Mouse (Mus musculus) ovary, postnatal 10 days (tissue): ENCODE results near the gene Tmem38b.
A peak's percentile ranks its signal among the peaks of the same experiment; 100 is the strongest.
"Not testable (repeated sequence)": the region's sequence is repeated elsewhere in the genome, so short reads cannot be mapped to it uniquely, and the experiment has no call there.

Source experiments
- DNase-seq: peaks from one replicate; pipeline ENCODE4 v3.0.0; 2022; ENCODE audit warnings: low spot score

Gene Tmem38b

GRCm38 (mm10) chr4:53825821-53826605 lies at the start of gene Tmem38b:
Tmem38b (plus strand) TSS chr4:53826045.
- DNase-seq, result peak; percentile 46

- DNase-seq, result no peak
These were observed 44.4 kb upstream of the Tmem38b start for GRCm38 (mm10) chr4:53781396-53781795.

DNA sequence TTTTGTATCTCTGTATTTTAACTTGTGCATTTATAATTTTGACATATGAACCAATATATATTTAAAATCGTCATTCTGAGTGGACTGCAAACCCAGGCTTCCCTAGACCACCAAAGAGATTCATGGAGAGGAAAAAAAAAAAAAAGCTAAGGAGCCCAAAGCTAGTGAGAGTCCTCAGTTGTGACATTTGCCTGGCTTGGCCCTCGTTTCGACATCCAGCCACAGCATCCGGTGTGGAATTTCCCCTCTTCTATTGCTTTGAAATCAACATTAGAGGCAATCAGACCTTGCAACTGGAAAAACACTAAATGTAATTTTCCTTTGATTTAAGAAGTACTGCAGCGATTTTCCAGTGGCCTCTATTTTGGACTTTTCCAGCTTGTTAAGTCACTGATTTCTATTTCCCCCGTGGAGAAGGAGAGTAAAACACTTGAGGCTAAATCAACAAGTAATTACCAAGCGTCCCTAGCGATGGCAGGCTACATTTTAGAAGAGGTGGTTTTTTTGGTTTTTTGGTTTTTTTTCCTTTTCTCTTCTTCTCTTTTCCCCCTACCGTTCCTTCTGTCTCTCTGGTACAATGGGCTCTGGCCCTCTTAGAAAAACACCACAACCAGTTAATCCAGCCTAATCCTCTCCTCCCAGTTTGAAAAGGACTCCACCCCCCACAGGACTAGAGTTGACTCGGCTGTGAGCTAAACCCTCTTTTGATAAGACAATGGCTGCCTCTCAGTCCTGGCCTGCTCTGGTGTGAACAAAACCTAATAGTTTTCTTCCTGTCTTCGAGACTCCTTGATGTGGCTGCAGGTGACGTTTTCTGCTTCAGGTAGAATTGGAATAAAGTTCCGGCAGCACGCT lies 43.4 kb upstream of the Tmem38b start:
- no peak for DNase-seq

DNA sequence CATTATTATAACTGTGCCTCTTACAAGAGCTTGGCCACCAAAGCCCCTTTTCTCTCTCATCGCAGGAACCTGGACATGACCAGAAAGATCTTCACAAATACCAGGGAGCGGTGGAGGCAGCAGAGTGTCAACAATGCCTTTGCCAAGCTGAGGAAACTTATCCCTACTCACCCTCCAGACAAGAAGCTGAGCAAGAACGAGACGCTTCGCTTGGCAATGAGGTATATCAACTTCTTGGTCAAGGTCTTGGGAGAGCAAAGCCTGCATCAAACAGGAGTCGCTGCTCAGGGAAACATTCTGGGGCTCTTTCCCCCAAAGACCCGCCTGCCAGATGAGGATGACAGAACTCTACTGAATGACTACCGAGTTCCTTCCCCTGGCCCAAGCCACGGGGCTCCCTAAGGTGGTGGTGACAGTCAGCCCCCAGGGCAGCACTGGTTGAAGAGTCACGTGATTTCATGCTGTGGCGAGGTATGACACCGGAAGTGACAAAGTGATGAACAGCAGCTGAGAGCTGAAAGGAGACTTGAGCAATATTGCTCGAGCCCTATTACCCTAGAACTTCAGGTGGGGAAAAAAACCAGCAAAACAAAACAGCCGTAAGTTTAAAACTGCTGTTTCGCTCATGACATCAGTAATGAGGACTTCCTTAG lies 40.0 kb upstream of the Tmem38b start:
- DNase-seq, result no peak

DNA sequence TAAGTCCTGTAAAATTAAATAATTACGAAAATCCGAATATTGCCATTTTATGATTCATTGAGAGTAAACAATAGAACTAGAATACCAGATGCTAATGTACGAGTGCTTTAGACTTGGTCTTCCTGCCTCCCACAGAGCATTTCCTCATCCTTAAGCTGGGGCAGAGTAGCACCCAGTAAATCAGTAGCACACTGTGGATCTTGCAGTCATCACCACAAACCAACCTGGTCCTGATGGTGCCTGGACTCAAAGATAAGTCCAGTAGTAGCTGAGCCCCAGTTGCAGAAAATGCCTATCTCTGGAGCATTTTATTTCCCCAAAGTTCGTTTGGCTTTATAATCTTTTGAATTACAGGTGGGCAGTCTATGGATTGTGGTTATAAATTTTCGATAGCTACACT lies 39.0 kb upstream of the Tmem38b start:
- DNase-seq, result no peak

- DNase-seq, result no peak
These were observed 36.5 kb upstream of the Tmem38b start for GRCm38 (mm10) chr4:53789346-53789745.

DNA sequence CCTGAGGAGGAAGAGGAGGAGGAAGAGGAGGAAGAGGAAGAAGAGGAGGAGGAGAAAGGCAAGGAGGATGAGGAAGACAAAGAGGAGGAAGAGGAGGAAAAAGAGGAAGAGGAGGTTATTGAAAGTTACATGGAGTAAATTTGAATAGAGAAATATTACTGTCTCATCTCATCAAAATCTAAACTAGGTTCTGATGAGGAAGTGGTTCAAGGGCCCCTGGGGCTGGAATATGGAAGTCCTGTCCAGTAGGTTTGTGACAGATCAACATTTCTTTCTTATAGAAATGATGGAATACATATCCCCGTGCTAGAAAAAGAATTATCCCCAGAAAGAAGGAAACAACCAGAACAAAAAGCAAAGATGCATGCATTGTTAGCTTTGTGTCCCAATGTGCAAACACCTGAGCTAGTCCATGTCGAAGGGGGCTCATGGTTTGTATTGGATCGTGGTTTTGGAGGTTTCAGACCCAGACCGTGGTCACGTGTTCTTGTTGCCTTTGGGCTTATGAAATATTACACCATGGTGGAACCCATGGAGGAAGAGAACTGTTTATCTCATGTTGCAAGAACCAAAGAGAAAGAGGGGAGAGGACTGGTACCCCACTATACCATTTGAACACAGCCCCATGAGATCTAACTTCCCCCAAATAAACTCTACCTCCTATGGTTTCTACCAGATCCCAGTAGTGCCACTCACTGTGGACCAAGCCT lies 31.4 kb upstream of the Tmem38b start:
- DNase-seq, result no peak

DNA sequence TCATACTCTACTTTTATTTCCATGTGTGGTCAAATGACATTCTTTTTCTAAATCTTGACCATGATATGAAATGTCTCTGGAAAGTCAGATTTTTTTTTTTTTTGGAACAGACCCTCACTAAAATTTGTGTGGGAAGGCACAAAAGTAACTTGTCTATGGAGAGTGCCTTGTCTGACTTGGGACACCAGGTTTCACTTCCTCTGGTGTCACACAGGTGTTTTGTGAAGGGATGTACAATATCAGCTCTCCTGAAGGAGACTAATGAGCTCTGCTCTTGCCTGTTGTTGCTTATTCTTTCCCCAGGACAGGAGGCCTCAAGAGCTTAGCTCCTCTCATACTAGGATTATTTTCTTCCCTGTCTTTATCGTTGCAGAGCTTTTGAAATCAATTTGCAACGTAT lies 30.8 kb upstream of the Tmem38b start:
- no peak for DNase-seq

DNA sequence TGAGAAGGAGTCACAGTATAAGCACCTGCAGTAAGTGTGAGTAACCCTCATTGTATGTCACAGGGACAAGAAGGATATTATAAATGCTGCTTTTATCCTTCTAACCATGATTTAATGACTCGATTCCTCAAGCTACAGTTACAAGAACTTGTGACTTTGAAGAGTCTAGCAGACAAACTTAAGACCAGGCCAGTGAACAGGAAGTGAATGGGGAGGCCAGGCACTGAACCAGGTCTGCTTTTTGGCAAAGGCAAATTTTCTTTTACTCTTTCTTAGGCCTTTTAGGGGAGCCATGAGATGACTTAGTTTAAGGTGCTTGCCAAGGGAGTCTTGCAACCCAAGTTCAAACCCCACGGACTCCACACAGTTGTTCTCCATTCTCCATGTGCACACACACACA lies 30.1 kb upstream of the Tmem38b start:
- DNase-seq, result no peak

DNA sequence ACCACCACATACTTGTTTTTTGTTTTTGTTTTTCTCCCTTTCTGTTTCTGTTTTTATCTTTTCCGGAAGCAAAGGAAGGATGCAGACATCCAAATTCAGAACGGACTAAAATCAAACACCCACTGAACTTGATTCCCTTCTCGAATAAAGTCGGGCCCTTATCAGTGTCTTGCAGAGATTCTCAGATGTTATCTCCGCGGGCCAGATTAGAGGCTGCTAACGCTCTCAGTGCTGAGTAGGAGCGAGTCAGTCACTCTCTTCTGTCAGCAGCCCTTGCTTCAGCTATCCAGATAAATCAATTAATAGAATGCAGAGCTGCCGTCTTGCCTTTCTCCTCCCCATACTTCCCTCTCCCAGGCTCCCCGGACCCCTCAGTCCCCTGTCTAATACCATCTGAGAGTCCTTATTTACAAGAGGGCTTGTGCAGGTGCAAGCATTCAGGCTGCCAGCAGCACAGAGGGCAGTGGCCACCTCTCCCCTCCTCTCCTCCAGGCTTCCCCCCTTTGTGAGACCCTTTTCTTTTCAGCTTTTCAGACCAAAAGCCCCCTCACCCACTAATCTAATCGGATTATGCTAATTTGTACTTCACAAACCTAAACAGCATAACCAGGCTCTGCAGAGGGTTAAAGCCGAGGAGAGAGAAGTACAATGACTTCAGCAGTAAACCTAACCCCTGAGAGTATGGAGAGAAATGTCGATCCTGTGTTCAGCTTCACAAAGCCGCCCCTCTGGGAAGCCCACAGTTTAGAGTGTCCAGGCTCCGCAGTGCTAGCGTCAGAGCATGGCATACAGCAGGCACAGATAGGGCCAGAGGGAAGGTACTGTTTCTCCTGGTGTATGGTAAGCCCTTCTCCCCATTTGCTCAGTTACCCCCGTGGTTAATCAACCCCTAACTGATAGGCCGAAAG lies 28.7 kb upstream of the Tmem38b start:
- DNase-seq, result no peak

DNA sequence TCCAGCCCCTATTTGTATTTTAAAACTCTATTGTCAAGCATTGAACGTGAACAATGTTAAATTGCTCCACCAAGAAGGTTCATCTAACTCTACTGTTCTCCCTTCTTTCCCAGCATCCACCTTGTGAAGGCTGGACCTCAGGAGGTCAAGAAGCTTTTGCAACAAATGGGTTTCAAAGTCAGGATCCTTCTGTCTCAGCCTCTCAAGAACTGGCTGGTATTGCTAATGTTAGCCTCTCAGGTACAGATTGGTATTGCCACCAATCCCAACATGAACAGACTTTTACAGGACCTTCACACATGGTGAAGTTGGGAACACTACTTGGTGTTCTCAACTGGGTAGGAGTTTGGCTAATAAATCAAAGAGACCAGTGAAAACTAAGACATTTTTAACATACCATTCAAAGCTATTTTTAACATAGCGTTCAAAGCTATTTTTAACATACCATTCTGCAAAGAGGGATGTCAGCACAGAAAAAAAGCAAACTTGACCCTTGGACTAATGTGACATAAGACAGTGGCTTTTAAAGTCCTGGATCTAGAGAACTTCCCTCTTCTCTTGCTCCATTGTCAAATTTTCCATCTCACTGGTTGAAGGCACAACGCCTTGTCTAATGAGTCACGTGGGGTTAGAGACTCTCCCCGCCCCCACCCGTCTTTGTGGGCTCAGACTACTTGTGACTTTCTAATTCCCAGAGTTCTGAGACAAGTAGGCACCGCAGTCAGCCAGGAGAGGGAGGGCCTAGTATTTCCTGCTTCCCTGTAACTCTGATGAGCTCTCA lies 26.8 kb upstream of the Tmem38b start:
- DNase-seq, result no peak

DNA sequence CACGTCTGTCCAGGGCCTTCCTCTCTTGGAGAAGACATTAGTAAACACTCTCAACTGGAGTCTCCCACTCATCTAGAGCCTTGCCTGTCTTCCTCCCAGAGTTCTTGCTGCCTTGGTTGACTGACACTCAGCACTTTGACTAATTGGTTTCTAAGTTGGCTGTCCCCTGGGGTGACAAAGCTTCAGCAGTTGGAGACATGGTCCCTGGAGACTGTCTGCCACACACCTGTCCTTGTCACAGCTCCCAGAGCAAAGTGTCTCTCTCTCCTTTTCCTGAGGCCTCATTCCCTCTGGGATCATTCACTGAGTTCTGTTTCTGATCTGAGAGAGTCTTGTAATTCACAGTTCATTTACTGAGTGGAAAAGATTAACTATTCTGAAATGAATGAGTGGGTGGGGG lies 26.1 kb upstream of the Tmem38b start:
- no peak for DNase-seq

DNA sequence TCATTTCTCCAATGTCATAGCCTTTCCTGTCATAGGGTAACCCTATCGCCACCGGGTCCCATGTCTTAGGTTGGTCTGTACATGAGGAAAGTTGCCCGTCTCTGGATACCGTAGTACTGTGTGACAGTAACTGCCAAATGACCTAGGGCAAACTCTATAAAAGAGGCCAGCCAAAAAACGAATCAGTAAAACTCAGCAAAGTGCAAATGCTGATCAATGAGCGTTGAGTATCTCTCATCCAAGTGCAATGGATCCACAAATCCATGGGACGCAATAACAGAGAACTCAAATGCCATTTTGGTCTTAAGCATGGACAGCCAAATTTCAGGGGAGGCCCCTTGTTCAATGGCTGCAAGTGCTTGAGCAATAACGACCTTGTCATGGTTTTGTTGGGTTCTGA lies 22.2 kb upstream of the Tmem38b start:
- not testable (repeated sequence) for DNase-seq

DNA sequence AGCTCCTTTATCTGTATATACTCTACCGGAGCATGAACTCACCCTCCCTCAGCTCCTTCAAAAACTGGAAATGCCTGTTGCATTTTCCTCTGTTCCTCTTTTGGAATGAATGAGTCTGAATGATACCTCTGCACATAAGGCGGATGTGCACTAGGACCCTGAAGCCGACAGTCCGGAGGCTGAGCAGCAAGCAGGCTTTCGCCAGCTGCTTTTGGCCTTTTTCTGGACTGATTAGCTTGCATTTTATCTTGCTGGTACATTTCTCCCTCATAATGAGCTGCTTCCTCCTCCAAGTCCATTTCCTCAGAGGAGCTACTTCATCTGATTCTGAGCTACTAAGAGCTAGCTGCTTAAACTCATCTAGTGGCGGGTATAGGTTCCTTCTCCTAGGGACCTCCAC lies 19.4 kb upstream of the Tmem38b start:
- not testable (repeated sequence) for DNase-seq

- no peak for DNase-seq
These were observed 7.5 kb upstream of the Tmem38b start for GRCm38 (mm10) chr4:53818320-53818719.

DNA sequence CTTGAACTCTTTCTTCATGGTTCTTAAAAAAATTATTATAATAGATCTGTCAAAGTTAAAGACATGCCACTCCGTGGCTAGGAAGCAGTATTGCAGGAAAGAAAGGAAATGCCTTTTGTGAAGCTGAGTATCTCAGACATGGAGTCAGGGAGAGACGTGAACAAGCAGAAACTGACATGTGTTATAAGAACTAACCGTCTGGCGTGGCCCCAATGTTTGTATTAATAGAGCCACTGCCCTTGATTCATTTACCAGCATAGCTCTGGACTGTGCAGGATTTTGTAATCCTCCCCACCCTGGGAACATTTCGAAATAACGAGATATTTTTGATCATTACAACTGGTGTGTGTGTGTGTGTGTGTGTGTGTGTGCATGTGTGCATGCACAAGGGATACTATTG lies 2.1 kb upstream of the Tmem38b start:
- no peak for DNase-seq

DNA sequence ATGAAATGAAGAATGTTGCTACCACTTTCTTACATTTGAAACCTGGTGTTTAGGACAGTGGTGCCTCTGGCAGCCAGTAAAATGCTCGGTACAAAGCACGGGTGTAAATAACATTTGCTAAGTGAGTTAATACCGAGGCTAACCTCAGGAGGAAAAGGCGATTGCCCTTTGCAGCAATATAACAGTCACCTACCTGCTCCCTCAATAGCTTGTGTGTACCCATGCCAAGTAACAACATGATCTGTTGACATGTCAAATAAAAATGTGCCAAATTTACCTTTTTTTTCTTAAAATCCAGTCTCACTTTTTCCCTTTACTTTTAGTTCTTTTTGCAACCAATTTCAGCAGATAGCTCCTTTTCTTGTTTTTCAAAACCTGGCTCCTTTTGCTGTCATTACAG lies 1.0 kb upstream of the Tmem38b start:
- no peak for DNase-seq

- DNase-seq, result no peak
These were observed 900 bp downstream of the Tmem38b start for GRCm38 (mm10) chr4:53826641-53827248.

GRCm38 (mm10) chr4:53827869-53828268 lies 2.0 kb downstream of the Tmem38b start:
- DNase-seq, result no peak

GRCm38 (mm10) chr4:53828914-53829313 lies 3.1 kb downstream of the Tmem38b start:
- no peak for DNase-seq
